Mouse (Mus musculus) intestine, postnatal 0 days (tissue): ENCODE data around the gene Sf3b3. TPM values are rescaled to one million over a fixed set of nuclear protein-coding genes. Genes with fewer than 3 reads are reported as not detected.

ENCODE experiments used
- ATAC-seq: fragments of 200-750 bp; cut with Nextera tagmentation; 2 replicates; pipeline ENCODE4 v1.8.0; 2017; ENCODE audit warnings: mild to moderate bottlenecking, moderate TSS enrichment, moderate library complexity
- H3K27ac ChIP-seq: fragments of 300-500 bp; sonication (generic); 2 replicates; pipeline ENCODE4 v1.5.1; 2014; ENCODE audit warnings: mild to moderate bottlenecking, low read depth, low read length, moderate library complexity
- H3K27me3 ChIP-seq: fragments of 300-500 bp; sonication (generic); replicated peaks from 2 replicates; pipeline ENCODE4 v1.6.1; 2014; ENCODE audit warnings: low read length, mixed read lengths; ENCODE audit not compliant: control insufficient read depth, insufficient read depth
- H3K36me3 ChIP-seq: fragments of 300-500 bp; sonication (generic); 2 replicates; pipeline ENCODE4 v1.6.1; 2014; ENCODE audit warnings: mild to moderate bottlenecking, moderate library complexity; ENCODE audit not compliant: control insufficient read depth, insufficient read depth
- H3K4me1 ChIP-seq: fragments of 300-500 bp; sonication (generic); replicated peaks from 2 replicates; pipeline ENCODE4 v1.6.1; 2014; ENCODE audit warnings: antibody characterized with exemption, low read length, mixed read lengths; ENCODE audit not compliant: control insufficient read depth, insufficient read depth
- H3K4me2 ChIP-seq: fragments of 300-500 bp; sonication (generic); replicated peaks from 2 replicates; pipeline ENCODE4 v1.6.1; 2014; ENCODE audit warnings: low read depth, mild to moderate bottlenecking, moderate library complexity
- H3K4me3 ChIP-seq: fragments of 300-500 bp; sonication (generic); 2 replicates; pipeline ENCODE4 v1.5.1; 2014; ENCODE audit warnings: low read depth, low read length
- H3K9ac ChIP-seq: fragments of 300-500 bp; sonication (generic); 2 replicates; pipeline ENCODE4 v1.6.1; 2014; ENCODE audit warnings: mild to moderate bottlenecking, low read depth, low read length
- H3K9me3 ChIP-seq: fragments of 300-500 bp; sonication (generic); 2 replicates; pipeline ENCODE4 v1.6.1; 2016; ENCODE audit warnings: mixed run types; ENCODE audit not compliant: control insufficient read depth
- CTCF ChIP-seq: sonication (generic); IDR thresholded peaks from 2 replicates; pipeline ENCODE4 v1.5.1; 2016; ENCODE audit warnings: low read depth, mild to moderate bottlenecking, control low read depth, antibody characterized with exemption, moderate library complexity
- WGBS: fragments of 180-500 bp; shearing (Covaris S2); extraction: QIAGEN DNeasy Blood & Tissue Kit; methylation state at CpG from one replicate; pipeline ENCODE4 v1.1.7; 2014; 5-methylcytosine and 5-hydroxymethylcytosine counted together
- polyA plus RNA-seq: library from polyadenylated mRNA; unstranded; fragments of >200 nt; fragmentation: Nextera tagmentation; extraction: Ambion mirVana; gene quantifications from 2 replicates; pipeline ENCODE4 v1.2.1, GENCODE M21; 2015

Gene Sf3b3
- polyA plus RNA-seq, 1 experiment from 2014 or later, result 29.7 TPM

- TF ChIP-seq CTCF, result no peak
- Histone ChIP-seq H3K36me3 (no peaks in the 10 kb centered on the region), H3K4me3 (no peak overlapping the region), H3K9me3 (no peaks in the 10 kb centered on the region), H3K4me2 (no peak overlapping the region), H3K27ac (no peak overlapping the region), H3K4me1 (no peaks in the 10 kb centered on the region), H3K27me3 (no peaks in the 10 kb centered on the region), H3K9ac (no peak overlapping the region)
- no peak for ATAC-seq
- WGBS, result 44% methylated on average over 5 of the region's 5 CpGs
These were observed 85.4 kb downstream of the Sf3b3 start for GRCm38 (mm10) chr8:110761185-110761584.

- Histone ChIP-seq H3K4me1 (no peaks in the 10 kb centered on the region), H3K27ac (no peak overlapping the region), H3K27me3 (no peaks in the 10 kb centered on the region), H3K9me3 (no peaks in the 10 kb centered on the region), H3K4me2 (no peak overlapping the region), H3K36me3 (no peaks in the 10 kb centered on the region), H3K9ac (no peak overlapping the region), H3K4me3 (no peak overlapping the region)
- 57% methylated on average over 7 of the region's 7 CpGs for WGBS
- no peak for ATAC-seq
- no peak for TF ChIP-seq CTCF
These were observed 86.2 kb downstream of the Sf3b3 start for GRCm38 (mm10) chr8:110760280-110760940.

Other genes with a start within 250 kb of the Sf3b3 start
- gene Vac14, start 228.2 kb downstream of the Sf3b3 start, polyA plus RNA-seq, result 14.4 and 14.8 TPM in 2 replicates
- gene Mtss1l, start 125.3 kb downstream of the Sf3b3 start, polyA plus RNA-seq, result 4.2 and 4.4 TPM in 2 replicates
- gene Il34, start 40.9 kb downstream of the Sf3b3 start, polyA plus RNA-seq, result 2.7 and 3.0 TPM in 2 replicates
- gene Cog4, start 187 bp downstream of the Sf3b3 start, polyA plus RNA-seq, result 40.2 and 46.1 TPM in 2 replicates
- 6.2 and 6.9 TPM in 2 replicates for gene Fuk, start 55.7 kb upstream of the Sf3b3 start, polyA plus RNA-seq
- 4.9 and 5.1 TPM in 2 replicates for gene St3gal2, start 73.1 kb upstream of the Sf3b3 start, polyA plus RNA-seq
- 8.0 and 8.9 TPM in 2 replicates for gene Ddx19a, start 151.0 kb upstream of the Sf3b3 start, polyA plus RNA-seq
- gene Ddx19b, start 185.0 kb upstream of the Sf3b3 start, polyA plus RNA-seq, result 3.4 and 4.5 TPM in 2 replicates
- 30.0 and 30.7 TPM in 2 replicates for gene Aars, start 186.4 kb upstream of the Sf3b3 start, polyA plus RNA-seq
- 7.3 and 8.4 TPM in 2 replicates for gene Exosc6, start 209.6 kb upstream of the Sf3b3 start, polyA plus RNA-seq
- not detected in 2 replicates for gene Clec18a, start 245.6 kb upstream of the Sf3b3 start, polyA plus RNA-seq
- 4.3 and 4.7 TPM in 2 replicates for gene Pdpr, start 247.8 kb upstream of the Sf3b3 start, polyA plus RNA-seq